Mouse (Mus musculus) neural tube, embryonic 15.5 days (tissue): ENCODE data around the gene Ntn3. TPM values are rescaled to one million over a fixed set of nuclear protein-coding genes. Genes with fewer than 3 reads are reported as not detected.
A peak's percentile ranks its signal among the peaks of the same experiment; 100 is the strongest.

Experiments
- ATAC-seq: fragments of 200-750 bp; cut with Nextera tagmentation; 2 replicates; pipeline ENCODE4 v1.8.0; 2017; ENCODE audit warnings: mild to moderate bottlenecking, moderate TSS enrichment, moderate library complexity; ENCODE audit not compliant: low FRiP score
- H3K27ac ChIP-seq: fragments of 300-500 bp; sonication (generic); replicated peaks from 2 replicates; pipeline ENCODE4 v1.5.1; 2015; ENCODE audit warnings: mild to moderate bottlenecking, inconsistent platforms
- H3K27me3 ChIP-seq: fragments of 300-500 bp; sonication (generic); replicated peaks from 2 replicates; pipeline ENCODE4 v1.6.1; 2015; ENCODE audit warnings: inconsistent platforms
- H3K36me3 ChIP-seq: fragments of 300-500 bp; sonication (generic); 2 replicates; pipeline ENCODE4 v1.6.1; 2015; ENCODE audit warnings: inconsistent platforms
- H3K4me1 ChIP-seq: fragments of 300-500 bp; sonication (generic); 2 replicates; pipeline ENCODE4 v1.6.1; 2015; ENCODE audit warnings: inconsistent platforms
- H3K4me2 ChIP-seq: fragments of 300-500 bp; sonication (generic); 2 replicates; pipeline ENCODE4 v1.6.1; 2015; ENCODE audit warnings: inconsistent platforms, mild to moderate bottlenecking, moderate library complexity
- H3K4me3 ChIP-seq: fragments of 300-500 bp; sonication (generic); replicated peaks from 2 replicates; pipeline ENCODE4 v1.5.1; 2015; ENCODE audit warnings: mild to moderate bottlenecking, inconsistent platforms
- H3K9ac ChIP-seq: fragments of 300-500 bp; sonication (generic); replicated peaks from 2 replicates; pipeline ENCODE4 v1.6.1; 2015; ENCODE audit warnings: mild to moderate bottlenecking, inconsistent platforms
- H3K9me3 ChIP-seq: fragments of 300-500 bp; sonication (generic); replicated peaks from 2 replicates; pipeline ENCODE4 v1.6.1; 2016; ENCODE audit warnings: inconsistent platforms
- WGBS: fragments of 180-500 bp; shearing (Covaris S2); methylation state at CpG from one replicate; pipeline ENCODE4 v1.1.7; 2015; ENCODE audit warnings: mixed read lengths; 5-methylcytosine and 5-hydroxymethylcytosine counted together
- polyA plus RNA-seq: library from polyadenylated mRNA; unstranded; fragments of >200 nt; fragmentation: Nextera tagmentation; extraction: Ambion mirVana; gene quantifications from 2 replicates; pipeline ENCODE4 v1.2.1, GENCODE M21; 2015

Gene Ntn3
- polyA plus RNA-seq, 1 experiment from 2014 or later: 6.0 TPM

DNA sequence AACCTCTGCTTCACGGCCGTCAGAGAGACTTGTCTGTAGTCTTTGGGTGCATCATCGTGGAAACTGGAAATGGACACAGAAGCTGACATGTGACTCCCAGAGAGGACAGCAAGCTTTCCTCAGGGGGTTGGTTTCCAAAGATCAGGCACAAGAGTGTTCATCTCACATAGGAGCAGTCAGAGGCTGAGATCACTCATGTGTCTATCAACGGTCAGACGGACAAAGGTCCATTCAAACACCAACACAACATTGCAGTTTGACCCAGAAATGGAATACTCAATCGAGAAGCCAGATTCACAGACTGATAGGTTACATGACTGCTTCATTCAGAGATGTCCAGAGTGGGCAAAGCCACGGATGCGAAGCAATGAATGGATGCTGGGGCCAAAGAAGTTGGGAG, 17.4 kb upstream of the Ntn3 start:
- Histone ChIP-seq H3K36me3 (peaks cover 44% of the 10 kb centered on the region), H3K9ac (no peak overlapping the region), H3K4me2 (no peak overlapping the region), H3K9me3 (no peaks in the 10 kb centered on the region), H3K4me3 (no peak overlapping the region), H3K27me3 (no peaks in the 10 kb centered on the region), H3K4me1 (no peaks in the 10 kb centered on the region), H3K27ac (no peak overlapping the region)
- no peak for ATAC-seq
- WGBS: 92% methylated on average over 8 of the region's 8 CpGs

- WGBS: 96% methylated on average over 5 of the region's 5 CpGs
- H3K27me3 ChIP-seq: no peaks in the 10 kb centered on the region
- no peak overlapping the region for H3K4me3 ChIP-seq
- H3K4me2 ChIP-seq: no peak overlapping the region
- no peak overlapping the region for H3K27ac ChIP-seq
- peaks cover 40% of the 10 kb centered on the region for H3K36me3 ChIP-seq
- no peak for ATAC-seq
- H3K4me1 ChIP-seq: peaks cover 4% of the 10 kb centered on the region; the same call in 1 of the 2 replicates
- no peaks in the 10 kb centered on the region for H3K9me3 ChIP-seq
- H3K9ac ChIP-seq: no peak overlapping the region
Measured at GRCm38 (mm10) chr17:24225851-24226250, 16.5 kb upstream of the Ntn3 start.

GRCm38 (mm10) chr17:24224741-24225140, 15.4 kb upstream of the Ntn3 start:
- Histone ChIP-seq H3K9ac (no peak overlapping the region), H3K4me1 (peaks cover 11% of the 10 kb centered on the region), H3K4me3 (no peak overlapping the region), H3K9me3 (no peaks in the 10 kb centered on the region), H3K4me2 (no peak overlapping the region), H3K36me3 (peaks cover 36% of the 10 kb centered on the region), H3K27ac (no peak overlapping the region), H3K27me3 (no peaks in the 10 kb centered on the region)
- no peak for ATAC-seq
- 94% methylated on average over 10 of the region's 10 CpGs for WGBS

GRCm38 (mm10) chr17:24223513-24223912, 14.2 kb upstream of the Ntn3 start:
- Histone ChIP-seq H3K27ac (no peak overlapping the region), H3K36me3 (peaks cover 36% of the 10 kb centered on the region), H3K4me2 (no peak overlapping the region), H3K9me3 (no peaks in the 10 kb centered on the region), H3K4me1 (peaks cover 20% of the 10 kb centered on the region), H3K4me3 (no peak overlapping the region), H3K27me3 (no peaks in the 10 kb centered on the region), H3K9ac (no peak overlapping the region)
- no peak for ATAC-seq
- WGBS: 96% methylated on average over 5 of the region's 5 CpGs

DNA sequence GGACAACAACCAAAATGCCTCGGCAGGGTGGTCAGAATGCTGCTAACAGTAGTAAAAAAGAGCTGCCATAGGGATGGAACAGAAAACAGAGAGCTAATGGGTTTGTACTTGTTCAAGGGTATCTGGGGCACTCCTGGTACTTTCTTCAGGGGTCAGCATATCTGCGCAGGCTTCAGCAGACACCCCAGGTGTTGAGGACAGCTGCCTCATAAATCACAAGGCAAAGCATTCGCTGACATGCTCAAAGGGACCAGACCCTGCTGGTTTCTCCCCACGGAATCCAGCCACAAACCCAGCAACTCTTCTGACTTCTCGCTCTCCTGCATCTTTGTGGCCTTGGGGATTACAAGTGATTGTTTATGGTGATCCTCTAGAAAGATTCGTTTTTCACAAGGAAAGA, 13.3 kb upstream of the Ntn3 start:
- Histone ChIP-seq H3K27me3 (no peaks in the 10 kb centered on the region), H3K9ac (no peak overlapping the region), H3K36me3 (peaks cover 35% of the 10 kb centered on the region), H3K4me1 (peaks cover 20% of the 10 kb centered on the region), H3K4me2 (no peak overlapping the region), H3K9me3 (no peaks in the 10 kb centered on the region), H3K27ac (no peak overlapping the region), H3K4me3 (no peak overlapping the region)
- 78% methylated on average over 6 of the region's 6 CpGs for WGBS
- no peak for ATAC-seq

DNA sequence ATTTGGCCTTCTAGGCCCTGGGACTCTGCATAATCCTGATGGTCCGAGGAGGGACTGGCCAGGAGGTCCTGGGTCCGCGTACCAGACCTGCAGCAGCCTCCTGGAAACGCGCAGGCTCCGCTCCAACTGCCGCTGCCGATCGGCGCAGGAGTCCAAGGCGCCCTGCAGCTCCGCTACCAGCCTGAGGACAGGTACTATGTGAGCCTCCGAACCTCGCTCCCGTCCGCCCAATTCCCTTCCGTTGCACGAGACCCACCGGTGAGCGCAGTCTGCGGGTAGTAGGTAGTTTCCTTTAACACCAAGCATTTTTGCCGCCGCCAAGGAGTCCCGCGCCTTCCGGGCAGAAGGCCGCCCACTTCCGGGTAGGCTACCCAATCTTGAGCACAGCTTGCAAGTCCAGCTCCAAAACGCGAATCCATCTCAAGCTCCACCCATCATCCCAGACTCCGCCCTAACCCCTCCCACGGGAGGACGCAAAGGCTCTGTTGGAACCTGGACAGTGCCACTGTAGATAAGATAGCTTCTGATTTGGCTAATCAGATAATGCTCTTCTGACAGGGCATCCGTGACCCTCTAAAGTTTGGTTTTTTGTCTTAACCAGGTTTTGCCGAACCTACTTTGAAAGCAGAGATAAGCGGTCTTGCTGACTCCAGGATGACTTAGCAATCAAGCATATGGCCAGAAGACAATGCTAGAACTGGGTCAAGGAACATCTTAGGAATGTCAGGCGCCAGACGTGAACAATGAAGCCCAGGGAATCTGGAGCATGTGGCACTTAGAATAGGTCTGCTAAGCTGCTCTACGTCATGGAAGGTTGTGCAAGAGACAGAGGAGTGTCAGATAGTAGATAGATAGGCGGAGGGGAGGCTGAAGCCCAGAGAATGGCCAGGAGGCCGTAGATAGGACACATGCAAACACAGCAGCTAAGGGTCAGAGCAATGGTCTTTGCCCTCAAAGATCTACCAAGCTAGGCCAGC, 11.4 kb upstream of the Ntn3 start, which contains the start of gene Tedc2:
Gene Tedc2, minus strand, starts transcription at position 417 of the 977 bp plus-strand sequence.
- Histone ChIP-seq H3K9me3 (no peaks in the 10 kb centered on the region), H3K27me3 (no peaks in the 10 kb centered on the region), H3K4me3 (peak within 1 kb of the TSS; percentile 77), H3K4me1 (peaks cover 20% of the 10 kb centered on the region), H3K27ac (peak within 1 kb of the TSS; percentile 75), H3K36me3 (peaks cover 37% of the 10 kb centered on the region), H3K4me2 (peak within 1 kb of the TSS; percentile 87), H3K9ac (peak within 1 kb of the TSS; percentile 66)
- 5% methylated on average over 41 of the region's 41 CpGs for WGBS
- ATAC-seq: peak; percentile 94

DNA sequence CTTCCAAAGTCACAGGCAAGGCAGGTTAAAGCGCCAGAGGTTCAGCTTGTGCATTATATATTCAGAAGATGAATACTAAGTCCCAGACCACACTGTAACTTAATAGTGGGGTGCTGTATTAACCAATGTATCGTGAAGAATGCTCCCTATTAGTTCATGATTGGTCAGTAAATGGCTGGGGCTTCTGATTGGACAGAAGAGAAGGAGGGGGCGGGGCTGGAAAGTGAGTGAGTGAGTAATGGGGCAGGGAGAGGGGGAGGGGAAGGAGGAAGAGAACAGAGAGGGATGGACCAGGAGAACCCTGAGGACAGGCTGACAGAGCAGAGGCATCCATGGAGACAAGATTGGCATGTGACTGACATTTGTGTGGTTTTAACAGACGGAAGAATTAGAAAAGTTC, 7.5 kb upstream of the Ntn3 start:
- Histone ChIP-seq H3K9ac (no peak overlapping the region), H3K36me3 (peaks cover 27% of the 10 kb centered on the region), H3K27ac (no peak overlapping the region), H3K4me1 (peaks cover 29% of the 10 kb centered on the region), H3K27me3 (no peaks in the 10 kb centered on the region), H3K4me2 (no peak overlapping the region), H3K4me3 (no peak overlapping the region), H3K9me3 (no peaks in the 10 kb centered on the region)
- WGBS: 71% methylated on average over 4 of the region's 4 CpGs
- ATAC-seq: no peak

- whole genome bisulfite sequencing: 81% methylated on average over 6 of the region's 6 CpGs
Measured at GRCm38 (mm10) chr17:24213186-24213585, 3.9 kb upstream of the Ntn3 start.

GRCm38 (mm10) chr17:24212441-24213018, 3.2 kb upstream of the Ntn3 start:
- 35% methylated on average over 5 of the region's 5 CpGs for WGBS
- Histone ChIP-seq H3K27ac (no peak overlapping the region), H3K9me3 (no peaks in the 10 kb centered on the region), H3K9ac (no peak overlapping the region), H3K4me1 (peaks cover 51% of the 10 kb centered on the region), H3K36me3 (peaks cover 25% of the 10 kb centered on the region), H3K4me2 (peak overlapping the region; percentile 99), H3K4me3 (peak overlapping the region; percentile 59), H3K27me3 (peaks cover 7% of the 10 kb centered on the region; the same call in 1 of the 2 replicates)
- ATAC-seq: no peak; the same call in none of the 2 replicates

More at GRCm38 (mm10) chr17:24213186-24213585, 3.9 kb upstream of the Ntn3 start:
- ATAC-seq: no peak
- Histone ChIP-seq H3K27ac (no peak overlapping the region), H3K4me3 (no peak overlapping the region), H3K4me1 (peaks cover 44% of the 10 kb centered on the region), H3K9ac (no peak overlapping the region), H3K27me3 (peaks cover 7% of the 10 kb centered on the region; the same call in 1 of the 2 replicates), H3K9me3 (no peaks in the 10 kb centered on the region), H3K36me3 (peaks cover 27% of the 10 kb centered on the region), H3K4me2 (no peak overlapping the region)

- H3K9ac ChIP-seq: peak overlapping the region; percentile 86
- peaks cover 58% of the 10 kb centered on the region for H3K4me1 ChIP-seq
- peak overlapping the region; percentile 87 for H3K27ac ChIP-seq
- H3K4me2 ChIP-seq: peak overlapping the region; percentile 99
- peaks cover 7% of the 10 kb centered on the region; the same call in 1 of the 2 replicates for H3K27me3 ChIP-seq
- no peaks in the 10 kb centered on the region for H3K9me3 ChIP-seq
- 2% methylated on average over 37 of the region's 37 CpGs for WGBS
- peak; percentile 76 for ATAC-seq
- peaks cover 20% of the 10 kb centered on the region for H3K36me3 ChIP-seq
- peak overlapping the region; percentile 59 for H3K4me3 ChIP-seq
Measured at GRCm38 (mm10) chr17:24211631-24212440, 2.5 kb upstream of the Ntn3 start.

GRCm38 (mm10) chr17:24210591-24210990, 1.3 kb upstream of the Ntn3 start:
- ATAC-seq: no peak
- 0 out of 2 replicates have a peak overlapping the region, but pooled peaks have one; percentile 86 for H3K9ac ChIP-seq
- peaks cover 7% of the 10 kb centered on the region; the same call in 1 of the 2 replicates for H3K27me3 ChIP-seq
- H3K4me1 ChIP-seq: peaks cover 70% of the 10 kb centered on the region
- no peak overlapping the region for H3K4me3 ChIP-seq
- H3K36me3 ChIP-seq: peaks cover 8% of the 10 kb centered on the region
- peak overlapping the region; percentile 74; the same call in 1 of the 2 replicates for H3K27ac ChIP-seq
- H3K4me2 ChIP-seq: peak overlapping the region; percentile 99
- WGBS: 88% methylated on average over 3 of the region's 3 CpGs
- H3K9me3 ChIP-seq: no peaks in the 10 kb centered on the region
